Mouse (Mus musculus) megakaryocyte, embryonic 14.5 days (primary cell): Measurements from ENCODE around the gene Ssr3.

Experiments used
- FLI1 ChIP-seq: IDR thresholded peaks from 2 replicates; pipeline ENCODE4 v1.6.1; 2012; ENCODE audit warnings: low read length, inconsistent platforms, mixed read lengths
- GATA1 ChIP-seq: IDR thresholded peaks from 3 replicates; pipeline ENCODE4 v1.6.1; 2012; ENCODE audit warnings: mixed read lengths, low read length, inconsistent platforms, borderline replicate concordance

DNA sequence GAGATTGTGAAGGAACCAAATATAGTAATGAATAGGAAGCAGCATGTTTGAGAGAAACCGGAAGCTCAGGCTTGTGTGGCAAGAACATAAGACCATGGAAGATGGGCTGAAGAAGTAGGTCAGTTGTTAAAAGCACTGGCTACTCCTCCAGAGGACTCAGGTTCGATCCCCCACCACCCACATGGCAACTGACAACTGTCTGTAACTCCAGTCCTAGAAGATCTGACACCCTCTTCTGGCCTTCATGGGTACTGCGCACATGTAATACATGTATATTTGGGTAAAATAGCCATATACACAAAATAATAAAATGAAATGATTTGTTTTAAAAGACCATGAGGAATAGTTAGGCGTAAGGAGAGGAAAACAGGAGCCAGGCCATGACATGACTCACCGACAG, 39.8 kb upstream of the Ssr3 start:
- TF ChIP-seq GATA1 (no peak), FLI1 (no peak)
